Mouse (Mus musculus): Measurements from ENCODE around the gene Cyth4.

GRCm38 (mm10) chr15:78597729-78598128 is 882 bp downstream of the Cyth4 start:
- no peak for TF ChIP-seq CTCF (IDR thresholded peaks at IDR 0.05; ENCODE audit: control insufficient read depth, insufficient read depth, insufficient replicate concordance, low read depth, low read length)
- TF ChIP-seq POLR2A (IDR thresholded peaks at IDR 0.05; ENCODE audit: control insufficient read depth, low read depth, low read length): no peak
